Mouse (Mus musculus) testis, adult 2 months (tissue): Measurements from ENCODE around the gene Ltbp1.

Experiments
- CTCF ChIP-seq: fragments of 200-500 bp; IDR thresholded peaks from 2 replicates; pipeline ENCODE4 v1.5.1; 2012; ENCODE audit warnings: low read depth, mild to moderate bottlenecking, inconsistent platforms, low read length, moderate library complexity; ENCODE audit not compliant: control insufficient read depth, insufficient read depth, insufficient replicate concordance
- POLR2A ChIP-seq: fragments of 200-500 bp; IDR thresholded peaks from 2 replicates; pipeline ENCODE4 v1.6.1; 2012; ENCODE audit warnings: low read depth, mild to moderate bottlenecking, inconsistent platforms, low read length, moderate library complexity; ENCODE audit not compliant: control insufficient read depth

DNA sequence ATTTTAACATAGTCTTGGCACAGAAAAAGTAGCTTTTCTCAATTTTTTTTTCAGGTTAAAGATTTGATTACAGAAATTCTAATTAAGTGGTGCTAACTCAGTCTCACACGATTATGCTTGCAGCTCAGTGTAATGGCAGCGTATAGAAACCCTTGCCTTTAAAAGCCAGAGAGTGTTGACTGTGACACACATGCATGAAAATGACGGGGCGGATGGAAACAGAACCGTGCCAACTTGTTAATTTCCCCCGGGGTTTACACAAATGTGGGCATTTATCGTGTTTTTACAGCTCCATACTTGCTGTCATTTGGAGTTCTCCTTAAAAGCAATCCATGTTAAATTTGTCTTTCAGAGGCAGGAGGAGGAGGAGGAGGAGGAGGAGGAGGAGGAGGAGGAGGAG is 102.0 kb downstream of the Ltbp1 start:
- no peak for TF ChIP-seq CTCF
- TF ChIP-seq POLR2A, result no peak
